Mouse (Mus musculus) urinary bladder, adult 2 months (tissue): ENCODE data around the gene Prkar1a. TPM values are rescaled to one million over a fixed set of nuclear protein-coding genes. Genes with fewer than 3 reads are reported as not detected.
"Not testable (repeated sequence)": the region's sequence is repeated elsewhere in the genome, so short reads cannot be mapped to it uniquely, and the experiment has no call there.

Experiments used
- DNase-seq: peaks from one replicate; pipeline ENCODE4 v3.0.0; 2022; ENCODE audit warnings: low spot score
- polyA plus RNA-seq: library from polyadenylated mRNA; depleted of rRNA; stranded (reverse); fragments of >200 nt; gene quantifications from 2 replicates; pipeline ENCODE4 v1.2.3, GENCODE M21; 2012

Prkar1a gene
- polyA plus RNA-seq, 1 experiment, result 176 TPM

DNA sequence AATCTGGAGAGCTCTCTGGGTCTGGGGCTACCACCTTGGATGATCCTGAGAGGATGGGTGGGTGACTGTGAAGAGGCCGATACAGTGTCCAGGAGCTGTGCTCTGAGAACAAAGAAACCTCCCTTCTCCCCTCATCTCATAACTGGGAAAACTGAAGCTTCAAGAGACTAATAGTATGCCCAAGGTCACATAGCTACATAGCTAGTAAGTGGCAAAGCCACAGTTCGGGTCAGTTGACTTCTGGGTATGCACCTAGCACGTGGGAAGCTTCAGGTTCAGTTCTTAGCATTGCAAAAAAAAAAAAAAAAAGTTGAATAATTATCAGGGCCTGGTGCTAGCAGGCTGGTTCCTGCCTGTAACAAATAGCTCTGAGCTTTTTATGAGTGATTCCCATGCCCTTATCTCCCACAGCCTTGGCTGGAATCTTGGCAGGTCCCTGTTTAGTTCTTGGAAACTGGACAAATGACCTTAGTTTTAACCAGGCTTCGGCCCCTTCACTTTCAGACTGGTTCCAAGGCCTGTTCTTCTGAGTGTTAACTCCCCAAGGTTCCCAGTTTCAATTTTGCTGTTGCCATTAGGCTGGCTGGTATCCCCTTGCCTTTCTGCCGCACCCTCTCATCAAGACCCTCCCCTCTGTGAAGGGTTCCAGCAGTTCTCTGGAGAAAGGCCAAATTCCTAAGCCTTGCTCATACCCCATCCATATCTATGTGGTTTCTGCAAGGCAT, 7.5 kb upstream of the Prkar1a start:
- no peak for DNase-seq

- DNase-seq, result no peak
Measured at GRCm38 (mm10) chr11:109648510-109648909, 695 bp upstream of the Prkar1a start.

GRCm38 (mm10) chr11:109649975-109650701, 933 bp downstream of the Prkar1a start:
- peak; percentile 57 for DNase-seq

DNA sequence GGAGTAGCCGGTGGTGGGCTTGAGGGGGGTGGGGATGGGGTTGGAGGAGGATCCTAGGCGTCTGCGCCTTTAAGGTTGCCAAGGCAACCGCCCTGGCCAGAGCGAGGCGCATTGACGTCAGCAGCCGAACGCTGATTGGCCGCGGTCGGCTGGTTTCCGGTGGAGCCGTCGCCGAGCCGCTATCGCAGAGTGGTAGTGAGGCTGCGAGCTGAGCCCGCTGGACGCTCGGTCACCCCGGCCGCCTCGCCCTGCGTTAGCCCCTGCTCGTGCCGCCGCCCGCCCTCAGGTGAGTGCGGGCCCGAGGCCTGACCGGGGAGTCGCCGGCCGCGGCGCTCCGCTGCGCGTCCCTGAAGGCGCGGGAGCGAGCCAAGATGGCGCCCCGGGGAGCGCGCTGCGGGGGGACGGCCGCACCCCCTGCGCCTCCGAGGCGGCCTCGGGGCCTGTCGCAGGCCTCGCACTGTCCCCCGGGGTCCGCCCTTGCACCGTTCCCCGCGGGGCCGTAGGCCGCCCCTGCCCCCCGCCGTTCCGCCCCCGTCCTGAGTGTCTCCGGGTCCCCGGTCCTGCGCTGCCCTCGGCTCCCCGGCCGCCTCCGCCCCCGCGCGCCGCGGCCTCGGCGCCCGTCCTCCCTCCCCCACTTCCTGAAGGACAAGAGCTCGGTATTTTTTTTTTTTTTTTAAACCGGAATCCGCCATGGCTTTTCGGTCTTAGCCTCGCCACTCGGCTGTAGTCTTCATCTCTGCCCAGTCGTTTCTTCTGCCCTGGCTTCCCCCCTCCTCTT, 1.8 kb downstream of the Prkar1a start:
- DNase-seq, result peak; percentile 95

DNA sequence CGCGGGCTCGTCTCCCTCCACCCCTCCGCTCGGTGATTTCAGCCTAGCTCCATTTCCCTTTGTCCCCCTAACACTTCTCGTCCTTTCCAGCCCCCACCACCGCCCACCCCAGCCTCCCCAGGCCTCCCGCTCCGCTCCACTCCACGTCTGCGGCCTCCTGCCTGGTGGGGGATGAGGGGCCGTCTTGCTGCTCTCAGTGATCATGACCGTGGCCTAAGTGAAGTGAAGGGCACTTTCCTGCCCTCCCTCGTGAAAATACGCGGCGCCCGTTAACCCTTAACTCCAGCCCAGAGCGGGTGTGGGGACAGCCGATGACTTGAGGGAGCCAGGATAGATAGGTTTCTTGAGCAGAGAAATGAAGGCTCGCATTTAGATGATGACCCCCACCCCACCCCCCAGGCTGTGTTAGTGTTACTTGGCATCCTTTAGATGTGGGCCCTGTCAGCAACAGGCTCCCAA, 2.4 kb downstream of the Prkar1a start:
- DNase-seq, result no peak

DNA sequence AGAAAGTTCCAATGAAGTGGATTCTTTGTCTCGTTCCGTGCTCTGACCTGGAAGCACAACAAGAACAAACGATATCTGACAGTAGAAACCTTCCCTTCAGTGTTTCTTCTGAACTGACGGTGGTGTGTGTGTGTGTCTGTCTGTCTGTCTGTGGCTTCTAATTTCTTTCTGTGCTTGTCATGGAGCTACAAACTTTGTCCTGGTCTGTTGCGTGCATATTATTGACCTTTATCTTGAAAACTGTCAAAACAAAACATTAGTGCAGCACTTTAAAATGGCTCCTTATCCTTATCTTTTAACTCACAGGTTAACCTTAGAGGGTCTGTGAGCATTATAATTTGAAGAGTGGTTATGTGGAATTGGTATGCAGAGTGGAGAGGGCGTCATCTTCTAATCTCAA, 3.3 kb downstream of the Prkar1a start:
- no peak for DNase-seq

GRCm38 (mm10) chr11:109653201-109653600, 4.0 kb downstream of the Prkar1a start:
- DNase-seq, result no peak

DNA sequence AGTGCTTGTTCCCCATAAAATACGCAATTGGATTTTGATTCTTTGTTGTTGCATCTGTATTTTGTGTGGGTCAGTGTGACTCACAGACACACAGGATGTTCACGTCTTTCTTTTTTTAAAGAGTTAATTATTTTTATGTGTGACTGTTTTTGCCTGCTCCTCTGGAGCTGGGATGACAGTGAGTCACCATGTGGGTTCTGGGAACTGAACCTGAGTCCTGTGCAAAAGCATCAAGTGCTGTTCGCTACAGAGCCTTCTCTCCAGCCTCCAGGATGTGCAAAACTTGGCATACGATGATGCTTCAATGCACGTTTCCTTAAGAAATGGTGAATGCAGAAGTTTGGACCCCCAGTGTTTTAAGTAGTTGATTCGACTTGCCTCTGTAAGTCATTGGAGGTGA, 5.4 kb downstream of the Prkar1a start:
- DNase-seq, result no peak

DNA sequence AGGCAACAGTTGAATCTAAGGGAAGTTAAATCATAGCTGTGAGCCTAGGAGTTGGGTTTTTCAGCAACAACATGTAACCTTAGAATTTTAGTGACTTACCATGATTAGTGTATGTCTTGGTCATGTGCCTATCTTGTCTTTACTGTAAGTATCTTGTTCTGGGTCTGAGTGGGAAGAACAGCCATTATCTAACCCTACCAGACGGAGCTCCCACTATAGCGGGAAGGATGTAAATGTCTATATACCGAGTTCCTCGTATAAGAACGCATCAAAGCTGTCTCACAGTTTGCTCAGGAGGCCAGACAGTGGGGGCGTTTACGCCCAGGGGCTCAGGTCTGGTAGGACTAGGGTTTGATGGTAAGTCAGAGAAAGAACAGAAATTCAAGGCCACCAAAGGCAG, 7.0 kb downstream of the Prkar1a start:
- no peak for DNase-seq

DNA sequence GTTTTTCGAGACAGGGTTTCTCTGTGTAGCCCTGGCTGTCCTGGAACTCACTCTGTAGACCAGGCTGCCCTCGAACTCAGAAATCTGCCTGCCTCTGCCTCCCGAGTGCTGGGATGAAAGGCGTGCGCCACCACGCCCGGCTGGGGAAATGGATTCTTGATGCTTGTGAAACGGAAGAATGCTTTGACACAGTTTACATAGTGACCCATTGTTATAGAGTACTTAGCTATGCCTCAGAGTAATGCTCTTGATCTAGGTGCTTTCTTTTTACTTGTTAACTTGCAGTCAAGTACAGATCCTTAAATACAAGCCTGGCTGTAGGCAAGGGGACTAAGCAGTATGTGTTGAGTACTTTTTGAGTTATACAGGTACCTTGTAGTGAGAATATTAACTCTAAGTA, 11.3 kb downstream of the Prkar1a start:
- not testable (repeated sequence) for DNase-seq

GRCm38 (mm10) chr11:109664293-109664692, 15.1 kb downstream of the Prkar1a start:
- DNase-seq, result no peak

GRCm38 (mm10) chr11:109665424-109665823, 16.2 kb downstream of the Prkar1a start:
- DNase-seq, result no peak

DNA sequence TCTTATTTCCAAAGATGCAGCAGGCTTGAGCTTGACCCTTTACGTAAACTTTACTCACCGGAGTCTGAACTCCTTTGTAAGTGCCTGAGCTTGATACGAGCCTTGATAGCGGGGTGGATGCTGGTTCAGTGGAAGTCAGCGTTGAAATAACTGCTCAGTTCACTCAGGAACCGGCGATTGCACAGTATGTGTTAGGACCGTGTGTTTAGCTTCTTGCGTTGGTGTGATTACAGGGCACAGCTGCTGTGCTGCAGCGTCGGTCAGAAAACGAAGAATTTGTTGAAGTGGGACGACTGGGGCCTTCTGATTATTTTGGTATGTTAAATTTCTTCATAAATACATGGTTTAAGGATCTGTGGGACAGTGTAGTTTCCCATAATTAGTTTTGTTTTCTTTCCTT, 17.2 kb downstream of the Prkar1a start:
- DNase-seq, result no peak

DNA sequence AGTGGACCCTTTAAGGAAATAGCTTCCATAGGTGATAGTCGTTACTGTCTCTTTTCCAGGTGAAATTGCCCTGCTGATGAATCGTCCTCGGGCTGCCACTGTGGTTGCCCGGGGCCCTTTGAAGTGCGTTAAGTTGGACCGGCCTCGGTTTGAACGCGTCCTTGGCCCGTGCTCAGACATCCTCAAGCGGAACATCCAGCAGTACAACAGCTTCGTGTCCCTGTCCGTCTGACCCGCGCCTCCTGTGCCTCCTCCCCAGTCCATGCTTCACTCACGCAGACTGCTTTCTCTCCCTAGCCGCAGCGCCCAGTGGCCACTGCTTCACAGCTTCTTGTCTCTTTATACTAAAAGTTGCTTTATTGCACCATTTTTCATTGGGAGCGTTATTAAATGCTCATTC, 18.2 kb downstream of the Prkar1a start:
- DNase-seq, result no peak

- no peak for DNase-seq
Measured at GRCm38 (mm10) chr11:109668115-109668725, 19.0 kb downstream of the Prkar1a start.

DNA sequence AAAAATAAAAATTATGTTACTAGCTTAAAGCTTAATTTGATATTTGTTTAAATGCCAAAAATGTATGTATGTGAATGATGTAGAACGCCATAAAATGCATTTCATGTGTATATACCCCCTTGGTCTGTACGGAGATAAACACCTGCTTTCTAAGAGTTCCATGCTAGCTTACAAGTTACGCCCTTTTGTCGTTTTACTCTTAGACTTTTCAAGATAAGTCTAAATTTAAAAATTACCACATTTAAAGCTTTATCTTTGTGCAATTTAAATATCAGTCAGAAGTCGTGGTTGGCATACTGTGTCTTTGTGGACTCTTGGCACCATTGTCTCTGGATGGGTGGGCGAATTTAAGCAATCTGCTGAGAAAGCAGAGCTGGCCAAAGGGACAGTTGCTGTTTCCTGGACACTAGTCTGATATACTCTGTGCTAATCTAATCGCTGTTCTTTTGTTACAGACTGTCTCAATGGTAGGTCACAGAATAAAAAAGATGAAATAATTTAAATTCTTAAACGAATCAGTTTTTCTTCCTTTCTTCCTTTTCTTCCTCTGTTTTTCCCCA, 20.0 kb downstream of the Prkar1a start:
- DNase-seq, result no peak

GRCm38 (mm10) chr11:109670026-109670916, 21.1 kb downstream of the Prkar1a start:
- no peak for DNase-seq

- DNase-seq, result no peak
Measured at GRCm38 (mm10) chr11:109671136-109672020, 22.2 kb downstream of the Prkar1a start.

DNA sequence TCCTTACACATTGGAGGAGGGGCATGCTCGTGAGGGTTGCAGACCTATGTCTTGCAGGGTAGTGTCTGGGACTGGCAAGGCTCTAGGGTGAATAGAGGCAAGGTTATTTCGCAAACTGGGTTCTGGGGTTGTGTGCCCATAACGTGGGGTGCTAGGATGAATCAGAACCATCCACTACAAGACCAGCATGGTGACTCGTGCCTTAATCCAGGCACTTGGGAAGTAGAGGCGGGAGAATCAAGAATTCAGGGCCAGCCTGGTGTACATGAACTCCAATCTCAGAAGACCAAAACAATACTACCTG, 22.8 kb downstream of the Prkar1a start:
- no peak for DNase-seq

- DNase-seq, result no peak
Measured at GRCm38 (mm10) chr11:109672396-109672795, 23.2 kb downstream of the Prkar1a start.
